Mouse (Mus musculus) brain, adult 10 weeks (tissue): ENCODE data around the gene Gpa33. TPM values are rescaled to one million over a fixed set of nuclear protein-coding genes. Genes with fewer than 3 reads are reported as not detected.

ENCODE experiments used
- polyA plus RNA-seq: library from polyadenylated mRNA; stranded (reverse); fragments of 350-450 nt; fragmentation: Illumina TruSeq; extraction: RNeasy Lipid Tissue Mini Kit (QIAGEN cat#74804); gene quantifications from one replicate; pipeline ENCODE4 v1.2.3, GENCODE M21; 2015; ENCODE audit warnings: low read depth, low replicate concordance

Gene Gpa33
- polyA plus RNA-seq, result not detected

DNA sequence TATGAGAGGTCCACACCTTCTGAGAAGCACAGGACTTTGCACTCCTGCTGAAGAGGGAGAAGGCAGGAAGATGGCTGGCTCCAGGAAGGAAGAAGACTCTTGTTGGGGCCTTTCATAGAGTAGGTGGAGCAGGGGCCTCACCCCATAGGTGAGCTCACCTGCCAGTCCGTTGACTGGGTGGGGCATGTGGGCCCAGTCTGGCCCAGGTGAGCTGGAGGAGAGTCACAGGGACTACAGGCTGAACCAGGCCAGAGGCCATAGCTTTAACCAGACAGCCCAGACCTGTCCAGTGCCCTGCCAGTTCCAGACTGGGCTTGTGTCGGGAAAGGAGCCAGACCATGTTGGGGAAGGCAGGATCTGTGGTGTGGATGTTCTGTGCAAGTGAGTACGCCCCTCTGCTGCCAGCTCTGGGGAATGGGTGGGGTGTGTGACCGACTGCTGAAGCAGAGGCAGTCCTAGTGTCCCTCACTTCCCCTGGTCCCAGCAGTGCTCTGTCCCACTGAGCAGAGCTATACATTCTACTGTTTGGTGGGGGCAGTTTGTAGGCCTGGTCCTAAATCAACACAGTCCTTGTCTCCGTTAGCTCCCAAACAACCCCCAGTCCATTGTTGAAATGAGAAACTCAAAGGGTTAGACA is at the start of gene Gpa33:
TSS of gene Gpa33 (plus strand) at position 15 of the 637 bp plus-strand sequence.

DNA sequence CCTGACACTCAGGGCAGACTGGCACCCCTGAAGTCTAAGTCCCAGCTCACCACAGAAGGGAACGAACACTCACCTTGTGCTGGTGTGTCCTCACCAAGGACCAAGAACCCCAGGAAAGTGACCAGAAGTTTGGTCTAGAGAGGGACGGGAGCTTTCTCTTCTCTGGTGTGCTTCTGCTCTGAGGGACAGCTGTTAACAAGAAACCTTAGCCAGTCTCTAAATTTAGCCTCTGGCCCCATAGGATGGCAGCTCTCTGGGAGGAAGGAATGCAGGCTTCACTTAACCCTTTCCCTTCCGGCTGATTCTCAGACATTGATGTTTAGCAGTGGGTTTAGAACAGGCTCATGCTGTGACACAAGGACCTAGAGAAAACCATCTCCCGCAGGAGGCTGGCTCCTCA is 2.3 kb upstream of the Gpa33 start, which contains the start of gene Dusp27:
TSS of gene Dusp27 (minus strand) at position 204 of the 400 bp plus-strand sequence.

Other genes starting within 250 kb of the Gpa33 start
- gene Pou2f1, start 127.6 kb upstream of the Gpa33 start, polyA plus RNA-seq, result 6.0 TPM
- 0.28 TPM for gene Dusp27, start 2.3 kb upstream of the Gpa33 start, polyA plus RNA-seq
- 0.39 TPM for gene Mael, start 108.5 kb downstream of the Gpa33 start, polyA plus RNA-seq
- 47.0 TPM for gene Ildr2, start 123.9 kb downstream of the Gpa33 start, polyA plus RNA-seq
- 43.8 TPM for gene Tada1, start 248.9 kb downstream of the Gpa33 start, polyA plus RNA-seq